Mouse (Mus musculus): ENCODE measurements around the gene Olfr1415. TPM values are rescaled to one million over a fixed set of nuclear protein-coding genes. Genes with fewer than 3 reads are reported as not detected.

Gene Olfr1415
- polyA plus RNA-seq, 1 experiment from 2014 or later, result not detected

GRCm38 (mm10) chr1:92485013-92485412 is 10.9 kb downstream of the Olfr1415 start, which contains the start of gene Olfr1416:
Gene Olfr1416 (minus strand): TSS chr1:92485113.
- no peaks in the 10 kb centered on the region for H3K36me3 ChIP-seq (ENCODE audit: control insufficient read depth, insufficient read depth, low read length)

DNA sequence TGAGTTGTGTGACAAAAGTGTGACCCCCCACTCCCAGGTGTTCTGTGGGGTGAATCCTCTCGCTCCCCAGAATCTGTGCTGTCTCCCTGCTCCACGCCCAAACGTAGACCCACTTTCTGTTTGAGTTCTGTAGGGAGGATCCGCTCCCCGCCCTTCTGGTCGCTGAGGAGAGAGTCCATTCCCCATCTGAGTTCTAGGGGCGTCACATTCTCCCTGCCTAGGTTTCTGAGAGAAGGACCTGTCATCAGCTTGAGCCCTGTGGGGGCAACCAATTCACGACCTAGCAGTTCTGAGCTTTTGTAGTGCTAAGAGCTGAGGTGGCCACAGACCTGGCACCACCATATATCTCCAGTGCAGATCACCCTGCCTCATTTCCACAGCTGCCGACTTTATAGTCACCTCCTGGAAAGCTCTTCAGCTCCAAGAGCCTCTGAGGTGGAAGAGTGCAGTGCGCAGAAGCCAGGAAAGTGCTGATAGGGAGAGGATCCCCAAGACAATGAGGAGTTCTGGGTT is 21.8 kb downstream of the Olfr1415 start:
- H3K27ac ChIP-seq (ENCODE audit: low read depth, low read length), result no peak overlapping the region
- H3K9ac ChIP-seq (ENCODE audit: low read length), result peak overlapping the region; percentile 64
- peak overlapping the region; percentile 87 for H3K4me2 ChIP-seq (ENCODE audit: low read depth, low read length, severe bottlenecking)
- H3K9me3 ChIP-seq (ENCODE audit: control insufficient read depth, low read length), result no peaks in the 10 kb centered on the region
- 5% methylated on average over 10 of the region's 10 CpGs for WGBS
- H3K4me3 ChIP-seq (ENCODE audit: low read depth, low read length), result peak overlapping the region; percentile 92
- H3K4me1 ChIP-seq (replicated peaks; ENCODE audit: control insufficient read depth, insufficient read depth, low read length), result peaks cover 3% of the 10 kb centered on the region; the same call in 1 of the 2 replicates
- peaks cover 3% of the 10 kb centered on the region; the same call in 1 of the 2 replicates for H3K36me3 ChIP-seq (ENCODE audit: control insufficient read depth, insufficient read depth, low read length)
- no peak for DNase-seq (ENCODE audit: low spot score)
- peak; percentile 22; the same call in 1 of the 2 replicates for ATAC-seq (replicated peaks; ENCODE audit: low FRiP score)
- no peaks in the 10 kb centered on the region for H3K27me3 ChIP-seq (ENCODE audit: control insufficient read depth, insufficient read depth, low read length)

More at GRCm38 (mm10) chr1:92485013-92485412, 10.9 kb downstream of the Olfr1415 start, which contains the start of gene Olfr1416:
- DNase-seq (ENCODE audit: low spot score), result peak; percentile 17
- no peaks in the 10 kb centered on the region for H3K27me3 ChIP-seq (ENCODE audit: control insufficient read depth, insufficient read depth, low read length)
- H3K27ac ChIP-seq (ENCODE audit: low read depth, low read length), result no peak within 1 kb of the TSS
- H3K4me1 ChIP-seq (replicated peaks; ENCODE audit: control insufficient read depth, insufficient read depth, low read length), result no peaks in the 10 kb centered on the region
- H3K9ac ChIP-seq (ENCODE audit: low read length), result no peak within 1 kb of the TSS
- H3K4me3 ChIP-seq (ENCODE audit: low read depth, low read length), result no peak within 1 kb of the TSS
- H3K4me2 ChIP-seq (ENCODE audit: low read depth, low read length, severe bottlenecking), result no peak within 1 kb of the TSS
- H3K9me3 ChIP-seq (ENCODE audit: control insufficient read depth, low read length), result no peaks in the 10 kb centered on the region
- ATAC-seq (replicated peaks; ENCODE audit: low FRiP score), result no peak

DNA sequence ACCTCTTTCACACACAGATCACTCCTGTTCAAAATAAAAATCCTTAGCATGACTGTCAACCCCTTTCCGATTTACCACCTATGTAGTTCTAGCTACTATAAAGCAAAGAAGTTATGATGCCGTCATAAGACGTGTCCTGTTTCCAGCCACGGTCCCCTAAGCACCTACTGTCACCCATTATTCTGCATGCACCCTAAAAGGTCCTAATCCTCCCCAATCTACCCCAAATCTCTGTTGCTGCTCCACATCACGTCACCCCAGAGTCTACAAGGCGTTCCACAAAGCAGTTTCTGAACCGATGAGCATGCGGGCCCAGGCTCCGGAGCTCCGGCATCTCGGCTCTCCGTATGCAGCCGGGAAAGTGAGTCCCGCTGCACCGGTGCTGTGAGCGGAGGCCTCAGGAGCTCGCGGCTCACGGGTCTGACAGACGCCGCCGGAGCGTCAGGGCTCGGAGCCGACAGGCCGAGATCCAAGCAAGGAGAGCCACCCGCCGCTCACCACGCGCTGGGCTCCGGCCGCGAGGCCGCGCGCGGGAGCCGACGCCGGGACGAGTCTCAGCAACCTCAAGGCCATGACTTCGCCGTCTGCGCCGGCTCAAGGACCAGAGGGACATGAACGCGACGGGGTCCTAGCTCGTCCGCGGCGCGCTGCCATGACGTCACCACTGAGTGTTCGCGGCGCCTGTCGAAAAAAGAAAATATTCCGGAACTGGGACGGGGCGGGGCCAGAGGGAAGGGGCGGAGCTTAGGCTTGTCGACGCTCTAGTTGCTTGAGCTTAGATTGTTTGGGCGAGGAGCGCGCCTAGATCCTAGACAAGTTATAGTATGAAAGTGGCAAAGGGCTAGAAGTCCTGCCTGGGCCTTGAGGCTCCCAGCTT is 22.5 kb downstream of the Olfr1415 start, which contains the start of gene Ndufa10:
TSS of gene Ndufa10 (minus strand) at position 696 of the 877 bp plus-strand sequence.
- peak within 1 kb of the TSS; percentile 92 for H3K9ac ChIP-seq (ENCODE audit: low read length)
- peak; percentile 98 for DNase-seq (ENCODE audit: low spot score)
- no peak within 1 kb of the TSS for H3K27ac ChIP-seq (ENCODE audit: low read depth, low read length)
- ATAC-seq (replicated peaks; ENCODE audit: low FRiP score), result peak; percentile 94
- peak within 1 kb of the TSS; percentile 92 for H3K4me3 ChIP-seq (ENCODE audit: low read depth, low read length)
- H3K4me1 ChIP-seq (replicated peaks; ENCODE audit: control insufficient read depth, insufficient read depth, low read length), result peaks cover 3% of the 10 kb centered on the region; the same call in 1 of the 2 replicates
- peak within 1 kb of the TSS; percentile 87 for H3K4me2 ChIP-seq (ENCODE audit: low read depth, low read length, severe bottlenecking)
- no peaks in the 10 kb centered on the region for H3K9me3 ChIP-seq (ENCODE audit: control insufficient read depth, low read length)
- H3K27me3 ChIP-seq (ENCODE audit: control insufficient read depth, insufficient read depth, low read length), result no peaks in the 10 kb centered on the region
- WGBS, result under 1% methylated on average over 67 of the region's 67 CpGs
- H3K36me3 ChIP-seq (ENCODE audit: control insufficient read depth, insufficient read depth, low read length), result peaks cover 3% of the 10 kb centered on the region; the same call in 1 of the 2 replicates

DNA sequence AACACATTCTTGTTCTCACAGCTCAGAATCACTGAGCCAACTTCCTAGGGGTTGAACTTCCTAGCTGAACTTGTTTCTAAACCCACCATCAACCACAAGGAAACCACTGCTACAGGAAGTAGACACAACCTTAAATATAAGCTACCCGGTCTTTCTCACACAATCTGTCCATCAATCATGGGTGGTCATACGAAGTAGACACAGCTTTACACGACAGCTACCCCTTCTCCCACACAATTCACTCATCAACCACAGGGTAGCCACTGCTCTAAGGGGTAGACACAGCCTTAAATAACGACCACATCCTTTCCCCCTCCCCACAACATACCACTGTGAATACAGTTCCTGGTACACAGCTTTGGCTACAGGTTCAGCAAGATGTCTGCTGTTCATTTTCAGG is 27.0 kb downstream of the Olfr1415 start:
- no peaks in the 10 kb centered on the region for H3K9me3 ChIP-seq (ENCODE audit: control insufficient read depth, low read length)
- peaks cover 3% of the 10 kb centered on the region; the same call in 1 of the 2 replicates for H3K36me3 ChIP-seq (ENCODE audit: control insufficient read depth, insufficient read depth, low read length)
- H3K4me3 ChIP-seq (ENCODE audit: low read depth, low read length), result no peak overlapping the region
- 81% methylated on average over 4 of the region's 4 CpGs for WGBS
- no peak overlapping the region for H3K4me2 ChIP-seq (ENCODE audit: low read depth, low read length, severe bottlenecking)
- no peaks in the 10 kb centered on the region for H3K27me3 ChIP-seq (ENCODE audit: control insufficient read depth, insufficient read depth, low read length)
- ATAC-seq (replicated peaks; ENCODE audit: low FRiP score) (no peak), DNase-seq (ENCODE audit: low spot score) (peak; percentile 24)
- no peak overlapping the region for H3K27ac ChIP-seq (ENCODE audit: low read depth, low read length)
- H3K4me1 ChIP-seq (replicated peaks; ENCODE audit: control insufficient read depth, insufficient read depth, low read length), result no peaks in the 10 kb centered on the region
- no peak overlapping the region for H3K9ac ChIP-seq (ENCODE audit: low read length)

DNA sequence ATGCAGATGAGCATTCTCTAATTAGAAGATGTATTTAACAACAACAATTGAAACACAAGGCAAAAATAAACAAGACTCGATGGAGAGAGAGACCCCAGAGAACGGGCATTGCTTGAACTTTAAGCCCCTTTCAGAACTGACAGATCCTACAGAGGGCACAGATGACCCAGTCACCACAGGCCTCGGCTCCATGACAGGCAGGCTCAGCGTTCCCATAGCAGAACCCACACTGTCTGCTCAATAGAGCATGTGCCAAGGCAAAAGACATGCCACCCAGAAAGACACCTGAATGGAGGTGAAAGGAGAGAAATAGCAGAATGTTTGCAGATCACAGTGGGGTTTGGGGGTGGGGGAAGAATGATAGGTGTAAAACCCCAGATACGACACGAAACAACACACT is 37.5 kb downstream of the Olfr1415 start:
- Histone ChIP-seq H3K9ac (ENCODE audit: low read length) (no peak overlapping the region), H3K4me1 (replicated peaks; ENCODE audit: control insufficient read depth, insufficient read depth, low read length) (no peaks in the 10 kb centered on the region), H3K27me3 (ENCODE audit: control insufficient read depth, insufficient read depth, low read length) (no peaks in the 10 kb centered on the region), H3K27ac (ENCODE audit: low read depth, low read length) (no peak overlapping the region), H3K4me3 (ENCODE audit: low read depth, low read length) (no peak overlapping the region), H3K9me3 (ENCODE audit: control insufficient read depth, low read length) (no peaks in the 10 kb centered on the region; the same call in 1 of the 2 replicates), H3K36me3 (ENCODE audit: control insufficient read depth, insufficient read depth, low read length) (peaks cover 7% of the 10 kb centered on the region; the same call in 1 of the 2 replicates), H3K4me2 (ENCODE audit: low read depth, low read length, severe bottlenecking) (no peak overlapping the region)
- ATAC-seq (replicated peaks; ENCODE audit: low FRiP score), result no peak
- no peak for DNase-seq (ENCODE audit: low spot score)
- 93% methylated on average over 6 of the region's 6 CpGs for WGBS

GRCm38 (mm10) chr1:92457758-92458157 is 38.1 kb downstream of the Olfr1415 start:
- Histone ChIP-seq H3K27me3 (ENCODE audit: control insufficient read depth, insufficient read depth, low read length) (no peaks in the 10 kb centered on the region), H3K27ac (ENCODE audit: low read depth, low read length) (no peak overlapping the region), H3K4me3 (ENCODE audit: low read depth, low read length) (no peak overlapping the region), H3K4me2 (ENCODE audit: low read depth, low read length, severe bottlenecking) (no peak overlapping the region), H3K9me3 (ENCODE audit: control insufficient read depth, low read length) (no peaks in the 10 kb centered on the region; the same call in 1 of the 2 replicates), H3K36me3 (ENCODE audit: control insufficient read depth, insufficient read depth, low read length) (peaks cover 7% of the 10 kb centered on the region; the same call in 1 of the 2 replicates), H3K9ac (ENCODE audit: low read length) (no peak overlapping the region), H3K4me1 (replicated peaks; ENCODE audit: control insufficient read depth, insufficient read depth, low read length) (no peaks in the 10 kb centered on the region)
- ATAC-seq (replicated peaks; ENCODE audit: low FRiP score) (no peak), DNase-seq (ENCODE audit: low spot score) (no peak)

GRCm38 (mm10) chr1:92453751-92454445 is 42.0 kb downstream of the Olfr1415 start:
- ATAC-seq (replicated peaks; ENCODE audit: low FRiP score) (no peak), DNase-seq (ENCODE audit: low spot score) (no peak)
- Histone ChIP-seq H3K4me3 (ENCODE audit: low read depth, low read length) (no peak overlapping the region), H3K36me3 (ENCODE audit: control insufficient read depth, insufficient read depth, low read length) (peaks cover 9% of the 10 kb centered on the region; the same call in 1 of the 2 replicates), H3K4me2 (ENCODE audit: low read depth, low read length, severe bottlenecking) (no peak overlapping the region), H3K4me1 (replicated peaks; ENCODE audit: control insufficient read depth, insufficient read depth, low read length) (no peaks in the 10 kb centered on the region), H3K27ac (ENCODE audit: low read depth, low read length) (no peak overlapping the region), H3K9ac (ENCODE audit: low read length) (no peak overlapping the region), H3K9me3 (ENCODE audit: control insufficient read depth, low read length) (no peaks in the 10 kb centered on the region; the same call in 1 of the 2 replicates), H3K27me3 (ENCODE audit: control insufficient read depth, insufficient read depth, low read length) (no peaks in the 10 kb centered on the region)
- 75% methylated on average over 8 of the region's 8 CpGs for WGBS

- no peak for DNase-seq (ENCODE audit: low spot score)
- Histone ChIP-seq H3K4me1 (replicated peaks; ENCODE audit: control insufficient read depth, insufficient read depth, low read length) (no peaks in the 10 kb centered on the region), H3K36me3 (ENCODE audit: control insufficient read depth, insufficient read depth, low read length) (peaks cover 5% of the 10 kb centered on the region; the same call in 1 of the 2 replicates), H3K27me3 (ENCODE audit: control insufficient read depth, insufficient read depth, low read length) (no peaks in the 10 kb centered on the region), H3K4me3 (ENCODE audit: low read depth, low read length) (no peak overlapping the region), H3K4me2 (ENCODE audit: low read depth, low read length, severe bottlenecking) (no peak overlapping the region), H3K9me3 (ENCODE audit: control insufficient read depth, low read length) (no peaks in the 10 kb centered on the region), H3K9ac (ENCODE audit: low read length) (no peak overlapping the region), H3K27ac (ENCODE audit: low read depth, low read length) (no peak overlapping the region)
- WGBS, result 79% methylated on average over 3 of the region's 3 CpGs
- ATAC-seq (replicated peaks; ENCODE audit: low FRiP score), result no peak
These were observed 47.6 kb downstream of the Olfr1415 start for GRCm38 (mm10) chr1:92448293-92448692.
